Mouse (Mus musculus) bone marrow macrophage, adult 2 months (primary cell): Measurements from ENCODE around the gene Gm13889.

Experiments
- CTCF ChIP-seq: IDR thresholded peaks from 2 replicates; pipeline ENCODE4 v1.5.1; 2012; ENCODE audit warnings: low read depth, mild to moderate bottlenecking, low read length, moderate library complexity
- POLR2A ChIP-seq: IDR thresholded peaks from 2 replicates; pipeline ENCODE4 v1.6.1; 2012; ENCODE audit warnings: mild to moderate bottlenecking, low read depth, low read length, borderline replicate concordance

GRCm38 (mm10) chr2:93938534-93938933, 18.5 kb downstream of the Gm13889 start:
- no peak for TF ChIP-seq CTCF
- no peak for TF ChIP-seq POLR2A
